Mouse (Mus musculus): ENCODE data around the gene Ppp1r1b. TPM values are rescaled to one million over a fixed set of nuclear protein-coding genes. Genes with fewer than 3 reads are reported as not detected.
"Not testable (repeated sequence)": the region's sequence is repeated elsewhere in the genome, so short reads cannot be mapped to it uniquely, and the experiment has no call there.

Gene Ppp1r1b
- total RNA-seq, 2 experiments from 2014 or later: 0.35 TPM; not detected in 1

- no peak for DNase-seq
These were observed 25.0 kb downstream of the Ppp1r1b start for GRCm38 (mm10) chr11:98373244-98373643.

GRCm38 (mm10) chr11:98374266-98374665 is 26.1 kb downstream of the Ppp1r1b start:
- no peak for DNase-seq

GRCm38 (mm10) chr11:98376756-98377155 is 28.6 kb downstream of the Ppp1r1b start:
- DNase-seq: no peak

GRCm38 (mm10) chr11:98377787-98378186 is 29.6 kb downstream of the Ppp1r1b start:
- DNase-seq: peak; percentile 84

GRCm38 (mm10) chr11:98379379-98379778 is 31.2 kb downstream of the Ppp1r1b start:
- DNase-seq: no peak

- no peak for DNase-seq
These were observed 31.9 kb downstream of the Ppp1r1b start for GRCm38 (mm10) chr11:98380106-98380505.

GRCm38 (mm10) chr11:98381651-98382050 is 33.4 kb downstream of the Ppp1r1b start:
- no peak for DNase-seq

DNA sequence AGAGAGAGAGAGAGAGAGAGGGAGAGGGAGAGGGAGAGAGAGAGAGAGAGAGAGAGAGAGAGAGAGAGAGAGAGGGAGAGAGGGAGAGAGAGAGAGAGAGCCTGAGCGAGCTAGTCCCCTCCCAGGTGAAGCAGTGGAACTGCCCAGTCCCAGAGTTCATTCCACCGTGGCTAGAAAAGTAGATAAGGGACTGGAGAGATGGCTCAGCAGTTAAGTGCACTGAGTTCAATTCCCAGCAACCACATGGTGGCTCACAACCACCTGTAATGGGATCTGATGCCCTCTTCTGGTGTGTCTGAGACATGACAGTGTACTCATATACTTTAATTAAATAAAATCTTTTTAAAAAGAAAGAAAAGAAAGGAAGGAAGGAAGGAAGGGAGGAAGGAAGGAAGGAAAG is 34.2 kb downstream of the Ppp1r1b start:
- DNase-seq: not testable (repeated sequence)

DNA sequence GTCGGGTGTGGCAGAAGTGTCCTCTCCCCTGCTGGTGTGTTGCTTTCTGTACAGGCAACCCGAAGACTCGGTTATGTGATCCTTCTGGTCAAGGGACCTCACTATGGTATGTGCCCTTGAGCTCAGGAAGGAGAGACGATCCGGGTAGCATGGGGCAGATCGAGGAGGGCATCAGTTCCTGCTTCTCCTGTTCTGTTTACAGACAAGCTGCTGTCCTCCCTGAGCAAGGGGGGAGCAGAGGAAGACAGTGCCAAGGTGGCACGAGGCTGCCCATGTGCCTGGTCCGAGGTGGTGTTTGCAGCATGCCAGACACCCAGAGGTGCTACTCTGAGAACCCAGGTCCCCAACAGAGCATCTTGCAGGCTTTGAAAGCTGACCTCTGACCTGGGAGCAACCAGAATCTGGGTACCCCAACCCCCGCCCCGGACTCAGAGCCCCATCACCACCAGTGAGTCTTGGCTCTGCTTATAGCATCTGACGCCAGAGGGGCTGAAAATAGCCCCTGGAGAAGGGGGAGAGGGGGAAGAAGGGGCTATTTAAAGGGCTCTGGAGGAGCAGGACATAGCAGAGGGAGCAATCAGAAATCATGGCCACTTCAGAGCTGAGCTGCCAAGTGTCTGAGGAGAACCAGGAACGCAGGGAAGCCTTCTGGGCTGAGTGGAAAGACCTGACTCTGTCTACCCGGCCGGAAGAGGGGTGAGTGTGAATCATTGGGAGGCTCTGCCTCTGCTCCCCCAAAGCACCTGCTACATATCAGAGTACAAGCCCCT is 35.2 kb downstream of the Ppp1r1b start, which contains the start of gene Tcap:
Gene Tcap (plus strand): TSS at position 551 of the 770 bp plus-strand sequence.
- peak; percentile 84 for DNase-seq

- DNase-seq: no peak
These were observed 36.0 kb downstream of the Ppp1r1b start for GRCm38 (mm10) chr11:98384216-98384615.

- DNase-seq: peak; percentile 85
These were observed 36.8 kb downstream of the Ppp1r1b start for GRCm38 (mm10) chr11:98384721-98385637.

DNA sequence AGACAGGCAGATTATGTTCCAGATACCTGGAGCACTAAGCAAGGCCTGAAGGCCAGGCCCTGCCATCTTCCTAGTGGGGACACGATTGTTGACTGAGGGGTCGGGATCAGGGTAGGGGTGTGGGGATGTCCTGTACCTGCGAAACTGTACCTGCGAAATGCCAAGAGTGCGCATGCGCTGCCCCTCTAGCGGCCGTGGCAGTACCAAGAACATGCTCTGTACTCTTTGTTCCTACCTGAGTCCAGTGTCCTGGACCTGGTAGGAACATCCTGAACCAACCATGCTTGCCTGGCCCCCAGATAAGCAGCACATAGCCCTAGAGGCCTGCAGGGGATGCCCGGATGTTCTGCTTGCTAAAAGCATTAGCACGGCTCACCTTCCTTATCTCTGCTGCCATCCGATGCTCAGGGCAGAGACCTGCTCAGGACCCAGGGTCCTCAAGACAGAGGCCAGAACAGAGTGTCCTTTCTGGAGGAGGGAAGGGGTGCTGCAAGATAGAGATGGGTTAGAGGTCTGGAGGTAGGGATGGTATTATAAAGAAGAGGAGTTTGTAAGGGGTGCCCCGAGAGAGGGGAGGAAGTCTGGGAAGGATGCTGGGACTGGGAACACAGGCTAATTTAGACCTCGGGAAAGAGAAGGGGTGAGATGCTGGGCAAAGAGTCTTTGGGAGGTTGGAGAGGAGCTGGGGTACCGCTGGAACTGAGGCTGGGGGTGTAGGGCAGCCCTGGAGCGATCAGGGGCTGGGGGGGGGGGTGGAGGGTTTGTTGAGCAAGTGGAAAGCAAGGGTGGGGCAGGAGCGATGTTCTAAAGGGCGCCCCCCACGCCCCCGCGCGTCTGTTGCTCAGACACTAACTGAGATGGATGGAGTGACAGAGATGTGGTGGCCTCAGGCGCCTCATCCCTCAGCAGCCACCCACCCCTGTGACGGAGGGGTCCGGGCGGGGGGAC is 37.7 kb downstream of the Ppp1r1b start, which contains the start of gene Pnmt:
Gene Pnmt (plus strand): TSS at position 813 of the 948 bp plus-strand sequence.
- DNase-seq: peak; percentile 58

GRCm38 (mm10) chr11:98386596-98386995 is 38.4 kb downstream of the Ppp1r1b start:
- DNase-seq: no peak

DNA sequence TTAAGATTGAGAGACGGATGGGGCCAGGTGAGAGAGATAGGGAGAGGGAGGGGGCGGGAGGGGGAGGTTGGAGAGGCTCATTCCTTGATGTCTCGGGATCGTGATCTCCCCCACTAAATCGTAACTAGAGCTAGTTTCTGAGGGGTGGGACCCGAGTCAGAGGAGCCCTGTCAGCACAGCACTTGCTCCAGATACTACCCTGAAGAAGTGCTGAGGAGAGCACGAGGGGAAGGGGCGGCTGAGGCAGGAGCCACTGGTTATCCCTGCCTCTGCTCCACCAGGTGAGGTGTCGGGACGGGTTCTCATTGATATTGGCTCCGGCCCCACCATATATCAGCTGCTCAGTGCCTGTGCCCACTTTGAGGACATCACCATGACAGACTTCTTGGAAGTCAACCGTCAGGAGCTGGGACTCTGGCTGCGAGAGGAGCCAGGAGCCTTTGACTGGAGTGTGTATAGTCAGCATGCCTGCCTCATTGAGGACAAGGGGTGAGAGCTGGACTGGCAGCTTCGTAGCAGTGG is 38.9 kb downstream of the Ppp1r1b start:
- no peak for DNase-seq

- DNase-seq: no peak
These were observed 40.1 kb downstream of the Ppp1r1b start for GRCm38 (mm10) chr11:98388282-98388681.

GRCm38 (mm10) chr11:98389221-98389780 is 41.1 kb downstream of the Ppp1r1b start:
- DNase-seq: peak; percentile 50

GRCm38 (mm10) chr11:98390141-98390540 is 41.9 kb downstream of the Ppp1r1b start:
- no peak for DNase-seq

DNA sequence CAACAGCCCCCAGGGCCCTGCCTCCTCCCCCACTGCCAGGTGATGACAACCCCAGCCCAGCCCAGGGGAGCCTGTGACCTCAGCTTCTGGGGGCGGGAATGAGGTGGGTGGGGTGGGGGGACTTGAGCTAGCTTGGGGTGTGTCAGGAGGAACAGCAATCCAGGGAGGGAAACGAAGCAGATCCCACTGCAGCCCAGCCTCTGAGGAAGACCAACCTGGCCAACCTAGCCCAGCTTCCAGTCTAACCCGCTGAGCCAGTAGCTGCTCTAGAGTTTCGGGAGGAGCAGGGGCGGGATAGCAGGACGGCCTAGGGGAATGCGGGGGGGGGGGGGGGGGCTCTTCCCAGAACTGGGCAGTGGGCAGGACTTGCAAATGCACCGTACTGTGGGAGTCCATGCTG is 43.8 kb downstream of the Ppp1r1b start:
- no peak for DNase-seq

DNA sequence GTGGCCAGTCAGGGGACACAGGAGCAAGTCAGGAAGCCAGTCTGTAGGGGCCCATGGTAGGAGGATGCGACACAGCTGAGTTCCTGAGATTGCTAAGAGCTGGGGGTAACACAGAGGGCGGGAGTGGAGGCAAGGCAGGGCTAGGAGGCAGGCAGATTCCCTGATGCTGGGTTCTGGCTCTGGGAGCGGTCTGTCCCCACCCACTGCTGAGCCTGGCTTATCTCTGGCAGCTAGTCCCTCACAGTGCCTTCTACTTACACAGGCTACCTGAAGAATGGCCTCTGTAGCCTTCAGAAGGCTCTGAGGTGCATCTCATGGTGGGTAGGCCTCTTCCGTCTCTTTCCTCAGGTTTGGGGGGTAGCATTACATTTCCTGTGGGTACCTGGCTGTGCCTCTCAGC is 44.4 kb downstream of the Ppp1r1b start:
- DNase-seq: no peak

GRCm38 (mm10) chr11:98393317-98393716 is 45.1 kb downstream of the Ppp1r1b start:
- no peak for DNase-seq

- DNase-seq: no peak
These were observed 46.1 kb downstream of the Ppp1r1b start for GRCm38 (mm10) chr11:98394301-98394700.
